Mouse (Mus musculus): Measurements from ENCODE around the gene Ciita.

The Ciita gene

DNA sequence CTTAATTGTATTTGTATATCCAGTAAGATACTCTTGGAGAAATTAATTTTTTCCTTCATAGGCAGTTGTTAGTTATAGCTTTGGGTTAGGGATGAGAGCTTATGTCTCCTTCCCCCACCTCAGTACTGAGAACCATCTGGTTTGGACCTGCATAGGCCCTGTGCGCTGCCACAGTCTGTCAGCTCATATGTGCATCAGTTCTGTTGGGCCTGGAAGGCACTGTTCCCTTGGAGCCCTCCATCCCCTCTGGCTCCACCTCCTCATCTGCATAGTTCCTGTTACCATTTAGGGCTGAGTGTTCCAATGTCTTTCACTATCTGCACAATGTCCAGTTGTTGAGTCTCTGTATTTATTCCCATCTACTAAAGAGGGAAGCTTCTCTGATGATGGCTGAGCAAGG lies 11.7 kb upstream of the Ciita start:
- in situ Hi-C loops (cut with MboI; ENCODE audit: low sequenced_read_pairs), result no loop called here

DNA sequence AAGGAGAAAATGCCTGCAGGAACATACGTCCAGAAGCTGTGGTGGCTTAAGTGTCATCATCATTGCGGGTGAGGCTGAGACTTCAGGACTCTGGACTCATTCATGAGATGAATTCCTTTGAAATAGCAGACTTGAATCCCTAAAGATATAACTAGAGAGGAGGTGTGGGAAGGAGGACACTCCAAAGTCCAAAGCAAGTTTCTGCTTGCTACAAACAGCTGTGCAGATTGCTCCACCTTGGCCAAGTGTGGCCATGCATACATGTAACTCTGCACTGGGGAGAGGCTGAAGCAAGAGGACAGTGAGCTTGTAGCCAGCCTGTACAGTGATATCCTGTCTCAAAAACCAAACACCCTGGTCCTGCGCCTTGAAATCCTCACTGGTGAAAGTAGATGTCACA lies 7.9 kb upstream of the Ciita start:
- in situ Hi-C loops (cut with MboI; ENCODE audit: low sequenced_read_pairs), result no loop called here

DNA sequence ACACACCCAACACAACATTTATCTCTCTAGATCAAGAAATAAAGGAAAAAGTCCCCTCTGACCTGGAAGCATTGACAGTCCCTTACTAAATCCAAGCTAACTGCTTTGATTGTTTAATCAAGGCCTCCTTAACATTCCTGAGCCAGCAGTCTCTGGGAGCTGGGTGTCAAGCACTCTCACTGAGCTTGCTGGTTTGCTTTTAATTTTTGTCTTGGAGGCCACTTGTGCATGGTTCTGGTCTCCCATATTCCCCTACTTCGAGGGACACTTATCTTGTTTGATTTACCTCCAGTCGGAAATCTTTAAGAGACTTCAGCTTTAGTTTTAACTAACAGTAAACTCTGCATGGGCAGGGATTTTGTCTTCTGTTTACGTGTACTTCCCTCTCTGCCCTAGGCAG lies 4.9 kb upstream of the Ciita start:
- in situ Hi-C loops (cut with MboI; ENCODE audit: low sequenced_read_pairs), result no loop called here

DNA sequence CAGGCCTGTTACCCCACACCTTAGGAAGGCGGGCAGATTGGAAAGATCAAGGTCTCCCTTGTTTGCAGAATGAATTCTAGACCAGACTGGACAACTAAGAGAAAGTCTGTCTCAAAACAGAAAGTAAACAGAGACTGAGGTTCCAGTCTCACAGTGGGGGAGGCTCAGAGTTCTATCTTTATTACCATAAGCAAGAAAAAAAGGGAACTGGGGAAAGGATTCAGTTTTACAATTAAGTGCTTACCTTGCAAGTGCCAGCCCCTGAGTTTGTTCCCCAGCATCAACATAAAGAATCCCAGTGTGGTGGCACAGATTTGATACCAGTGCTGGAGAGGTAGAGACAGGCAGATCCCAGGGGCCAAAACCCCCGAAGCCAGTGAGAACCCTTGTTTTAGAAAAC lies 3.9 kb upstream of the Ciita start:
- in situ Hi-C loops (cut with MboI; ENCODE audit: low sequenced_read_pairs), result no loop called here

DNA sequence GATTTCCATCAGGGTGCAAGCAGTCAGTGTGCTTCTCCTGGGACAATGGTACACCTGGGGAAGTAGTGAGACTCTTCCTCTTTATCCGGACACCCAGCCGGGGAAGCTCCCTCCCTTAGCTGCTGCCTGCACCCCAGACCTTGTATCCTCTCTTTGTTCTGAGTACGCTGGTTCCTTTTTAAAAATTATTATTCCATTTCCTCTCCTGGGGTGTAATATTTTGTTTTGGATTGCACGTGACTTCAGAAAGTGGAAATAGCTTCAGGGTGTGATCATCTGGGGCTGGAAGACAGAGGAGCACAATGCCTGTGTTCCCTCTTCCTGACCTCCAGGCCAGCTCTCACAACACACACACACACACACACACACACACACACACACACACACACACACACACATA lies 2.5 kb downstream of the Ciita start:
- in situ Hi-C loops (cut with MboI; ENCODE audit: low sequenced_read_pairs), result no loop called here

DNA sequence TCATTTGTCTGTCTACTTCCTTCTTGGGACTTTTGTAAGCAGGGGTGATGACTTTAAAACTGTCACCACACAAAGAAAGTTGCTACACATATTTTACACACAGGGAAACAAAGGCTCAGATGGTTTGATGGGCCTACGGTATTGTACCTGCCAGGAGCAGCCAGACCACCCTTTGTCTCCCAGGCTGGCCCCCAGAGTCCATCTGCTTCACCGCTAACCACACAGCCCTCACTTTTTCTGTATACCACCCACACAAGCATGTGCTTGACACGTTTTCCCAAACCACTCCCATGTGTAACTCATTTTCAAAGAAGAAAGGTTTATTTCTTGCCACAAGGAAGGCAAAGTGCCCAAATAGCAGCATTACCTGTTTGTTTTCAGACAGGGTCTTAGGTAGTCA lies 7.1 kb downstream of the Ciita start:
- in situ Hi-C loops (cut with MboI; ENCODE audit: low sequenced_read_pairs), result no loop called here

DNA sequence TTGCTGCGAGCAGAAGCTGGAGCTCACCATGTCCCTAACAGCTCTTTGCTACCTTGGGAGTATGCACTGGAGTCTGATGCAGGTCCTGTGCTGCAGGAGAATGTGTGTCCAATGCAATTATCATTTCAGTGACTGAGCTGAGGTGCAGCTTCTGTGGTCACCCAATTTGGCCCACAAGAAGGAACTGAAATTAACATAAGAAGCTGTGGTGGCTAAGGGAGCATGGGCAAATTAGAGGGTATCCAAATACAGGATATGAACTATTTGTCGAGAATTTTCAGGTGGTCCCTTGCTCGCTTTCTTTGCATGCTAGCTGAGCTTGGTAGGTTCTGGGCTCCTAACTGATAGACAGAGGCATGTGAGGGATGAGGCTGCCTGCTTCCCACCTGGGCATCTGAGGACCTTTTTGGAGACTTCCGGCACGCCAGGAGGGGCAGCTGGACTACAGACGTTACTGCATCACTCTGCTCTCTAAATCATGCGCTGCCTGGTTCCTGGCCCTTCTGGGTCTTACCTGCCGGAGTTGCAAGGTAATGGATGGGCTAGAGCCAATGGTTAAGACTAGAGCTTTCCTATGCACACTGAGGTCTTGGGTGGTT lies 8.1 kb downstream of the Ciita start:
- in situ Hi-C loops (cut with MboI; ENCODE audit: low sequenced_read_pairs), result no loop called here

DNA sequence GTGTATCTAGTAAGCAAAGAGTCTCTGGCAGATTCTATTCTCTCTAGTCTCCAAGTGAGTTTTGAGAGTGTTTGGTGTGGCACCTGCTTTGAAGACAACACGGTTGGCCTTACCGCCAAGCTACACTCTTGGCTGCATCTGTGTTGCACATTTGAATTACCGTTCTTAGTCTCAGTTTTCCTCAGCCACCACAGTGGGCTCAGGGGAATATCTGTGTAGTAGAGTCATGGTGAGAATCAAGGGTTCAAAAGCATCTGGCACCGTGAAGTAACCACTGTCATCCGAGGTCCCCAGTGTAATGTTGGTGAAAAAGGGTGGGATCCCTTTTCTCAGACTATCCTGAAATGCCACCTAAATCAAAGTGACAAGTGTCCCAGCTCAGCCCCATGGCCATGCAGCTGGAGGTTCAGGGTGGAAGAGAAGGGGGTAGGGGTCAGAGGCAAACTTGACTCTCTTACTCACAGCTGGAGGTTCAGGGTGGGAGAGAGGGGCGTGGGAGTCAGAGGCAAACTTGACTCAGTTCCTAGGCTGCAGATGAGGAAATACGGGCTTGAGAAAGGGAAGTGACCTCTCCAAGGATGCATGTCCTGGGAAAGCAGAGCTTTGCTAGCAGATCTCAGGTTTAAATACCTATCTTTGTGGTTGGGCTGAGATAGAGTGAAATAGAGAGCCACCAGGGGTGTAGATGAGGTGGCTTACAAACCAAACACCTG lies 9.1 kb downstream of the Ciita start:
- in situ Hi-C loops (cut with MboI; ENCODE audit: low sequenced_read_pairs), result no loop called here

DNA sequence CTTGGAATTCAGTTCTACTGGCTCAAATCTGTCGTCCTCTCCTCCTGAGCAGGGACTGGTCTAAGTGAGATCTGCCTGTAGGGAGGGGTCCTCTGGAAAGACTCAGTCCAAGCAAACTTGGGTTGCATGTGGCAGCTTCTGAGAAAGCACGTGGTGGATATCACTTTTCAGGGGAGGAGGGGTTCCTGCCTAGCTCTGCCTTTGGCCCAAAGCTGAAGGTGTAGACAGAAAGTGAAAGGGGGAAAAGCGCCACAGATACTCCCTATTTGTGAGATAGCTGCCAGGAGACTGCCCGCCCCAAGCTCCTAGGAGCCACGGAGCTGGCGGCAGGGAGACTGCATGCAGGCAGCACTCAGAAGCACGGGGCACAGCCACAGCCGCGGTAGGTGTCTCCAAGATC lies 9.6 kb downstream of the Ciita start:
- in situ Hi-C loops (cut with MboI; ENCODE audit: low sequenced_read_pairs), result no loop called here

DNA sequence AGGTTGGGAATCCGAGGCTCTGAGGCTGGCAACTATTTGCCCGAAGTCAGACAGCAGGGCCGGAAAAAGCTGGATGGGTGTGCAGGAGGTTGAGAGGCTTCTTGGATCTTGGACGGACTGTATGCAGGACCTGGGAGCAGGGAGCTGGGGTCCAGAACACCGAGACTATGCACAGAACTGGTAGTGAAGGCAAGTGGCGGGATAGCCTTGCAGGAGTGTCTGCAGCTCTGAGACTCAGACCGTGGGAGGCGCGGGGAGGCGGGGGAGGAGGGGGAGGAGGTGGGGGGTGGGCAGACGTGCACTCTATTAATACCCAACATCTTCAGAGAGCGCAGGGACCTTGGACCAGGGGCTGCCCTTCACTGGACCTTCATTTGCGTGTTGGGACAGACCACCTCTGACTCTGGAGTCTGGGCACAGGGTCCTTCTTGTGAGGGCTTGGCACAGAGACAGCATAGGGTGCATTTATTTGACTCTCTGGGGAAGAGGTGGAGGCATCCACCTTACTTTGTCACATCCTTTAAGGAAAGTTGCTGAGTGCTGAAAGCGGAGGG lies 10.1 kb downstream of the Ciita start:
- in situ Hi-C loops (cut with MboI; ENCODE audit: low sequenced_read_pairs), result no loop called here

DNA sequence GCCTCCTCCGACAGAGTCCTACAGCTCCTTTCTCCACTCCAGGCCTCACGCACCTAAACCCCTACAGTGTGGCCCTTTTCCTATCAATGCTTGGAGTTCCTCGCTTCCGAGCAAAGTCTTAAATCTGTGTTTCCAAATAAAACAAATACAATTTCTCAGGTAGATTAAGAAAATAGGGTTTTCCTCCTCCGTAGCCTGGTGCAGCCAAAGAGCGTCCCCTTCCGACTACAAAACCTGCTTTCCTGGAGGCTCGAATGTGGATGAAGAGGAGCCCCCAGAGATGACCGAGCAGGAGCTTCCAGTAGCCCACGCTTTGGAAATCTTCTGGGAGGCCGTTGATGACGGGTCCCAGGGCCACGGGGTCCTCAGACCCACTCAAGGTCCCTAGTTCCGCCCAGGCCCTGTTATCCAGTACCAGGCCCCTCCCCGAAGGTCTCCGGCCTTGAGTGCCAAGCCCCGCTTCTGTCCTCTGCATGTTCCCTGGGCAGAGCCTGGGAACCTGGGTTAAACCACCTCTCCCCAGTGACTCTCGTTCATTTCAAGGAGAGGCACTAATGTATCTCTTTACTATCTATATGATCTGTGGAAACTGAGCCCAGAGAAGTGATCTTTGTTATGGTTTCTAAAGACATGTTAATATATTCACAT lies 10.8 kb downstream of the Ciita start:
- in situ Hi-C loops (cut with MboI; ENCODE audit: low sequenced_read_pairs), result no loop called here

DNA sequence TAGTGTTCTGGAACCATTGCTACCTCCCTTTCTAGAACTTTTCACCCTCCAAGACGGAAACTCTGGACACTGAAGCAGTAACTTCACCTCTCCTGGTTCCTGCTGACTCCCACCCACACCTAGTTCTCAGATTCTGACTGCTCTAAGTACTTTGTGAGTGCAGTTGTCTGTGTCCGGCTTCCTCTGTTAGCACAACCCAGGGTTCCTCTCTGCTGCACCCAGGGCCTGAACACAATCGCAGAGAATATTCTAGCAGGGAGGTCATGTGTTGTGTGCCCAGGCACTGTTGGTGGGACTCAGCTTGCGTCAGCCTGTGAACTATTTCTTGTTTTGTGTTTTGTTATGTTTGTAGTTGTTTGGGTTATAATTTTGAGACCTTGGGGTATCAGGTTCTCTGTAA lies 11.9 kb downstream of the Ciita start:
- in situ Hi-C loops (cut with MboI; ENCODE audit: low sequenced_read_pairs), result no loop called here

DNA sequence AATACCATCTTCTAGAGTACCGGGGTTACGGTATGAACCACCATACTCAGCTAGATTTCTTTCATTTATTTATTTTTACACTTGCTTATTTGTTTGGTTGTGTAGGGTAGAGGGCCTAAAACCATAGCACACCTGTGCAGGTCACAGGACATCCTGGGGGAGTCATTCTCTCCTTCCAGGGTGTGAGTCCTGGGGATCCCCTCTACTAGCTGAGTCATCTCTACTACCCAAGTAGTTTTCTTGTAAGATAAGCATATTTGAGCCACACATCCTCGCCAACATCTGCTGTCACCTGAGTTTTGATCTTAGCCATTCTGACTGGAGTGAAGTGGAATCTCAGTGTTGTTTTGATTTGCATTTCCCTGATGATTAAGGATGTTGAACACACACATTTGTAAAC lies 12.7 kb downstream of the Ciita start:
- in situ Hi-C loops (cut with MboI; ENCODE audit: low sequenced_read_pairs), result no loop called here

DNA sequence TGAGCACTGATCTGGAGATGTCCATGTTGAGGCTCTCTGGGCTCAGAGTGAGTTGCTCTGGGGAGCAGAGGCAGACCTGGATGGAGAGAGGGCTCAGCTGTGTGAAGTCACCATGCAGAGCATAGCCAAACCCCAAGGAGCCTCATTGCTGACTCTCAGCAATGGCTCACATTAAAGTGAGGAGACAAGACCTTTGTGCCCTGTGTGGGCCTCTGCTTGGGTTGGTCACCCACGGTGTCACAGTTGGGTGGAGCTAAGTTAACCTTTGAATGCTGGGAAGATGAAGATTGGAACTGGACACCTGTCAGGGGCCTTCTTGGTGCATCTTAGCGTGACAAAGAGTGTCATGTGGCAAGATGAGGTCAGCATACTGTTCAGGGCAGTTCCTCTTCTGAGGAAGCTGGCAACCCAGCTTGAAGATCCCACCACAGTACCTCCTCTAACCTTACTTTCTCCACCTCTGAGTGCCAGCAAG lies 16.0 kb downstream of the Ciita start:
- in situ Hi-C loops (cut with MboI; ENCODE audit: low sequenced_read_pairs), result no loop called here

DNA sequence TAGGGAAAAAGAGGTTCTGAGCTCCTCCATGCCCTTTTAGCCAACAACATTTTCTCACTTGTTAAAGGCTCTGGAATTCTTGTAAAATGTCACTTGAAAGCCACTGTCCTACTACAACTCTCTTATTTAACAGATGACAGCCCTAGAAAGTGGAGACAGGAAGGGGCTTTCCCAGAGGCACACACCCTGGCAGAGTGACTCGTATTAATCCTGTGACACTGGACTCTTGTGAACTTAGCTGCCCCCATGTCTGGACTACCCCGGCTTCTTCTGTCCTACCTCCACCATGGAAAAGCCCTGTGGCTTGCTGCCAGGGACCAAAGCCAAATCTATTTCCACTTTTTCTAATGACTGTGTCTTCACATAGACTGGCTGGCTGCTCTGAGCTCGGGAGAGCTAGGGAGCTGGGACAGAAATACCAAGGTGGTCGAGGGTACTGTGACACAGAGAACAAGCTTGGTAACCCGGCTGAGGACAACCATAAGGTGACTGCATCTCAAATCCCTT lies 18.3 kb downstream of the Ciita start:
- in situ Hi-C loops (cut with MboI; ENCODE audit: low sequenced_read_pairs), result no loop called here

DNA sequence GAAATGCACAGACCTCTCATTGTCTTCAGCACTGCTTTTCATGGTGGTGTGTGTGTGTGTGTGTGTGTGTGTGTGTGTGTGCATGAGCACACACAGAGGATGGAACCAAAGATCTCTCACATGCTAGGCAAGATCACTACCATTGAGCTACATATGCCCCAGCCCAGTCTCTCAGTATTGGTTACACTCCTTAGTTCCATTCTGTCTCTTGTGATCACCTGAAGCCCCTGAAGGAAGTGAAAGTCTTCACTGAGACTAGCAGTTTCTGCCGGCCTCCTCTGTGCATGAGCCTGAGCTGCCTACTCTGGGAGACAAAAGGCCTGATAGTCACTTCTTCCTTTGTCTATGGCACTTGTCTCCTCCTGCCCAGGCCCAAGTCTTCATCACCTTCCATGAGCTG lies 19.3 kb downstream of the Ciita start:
- in situ Hi-C loops (cut with MboI; ENCODE audit: low sequenced_read_pairs), result no loop called here

DNA sequence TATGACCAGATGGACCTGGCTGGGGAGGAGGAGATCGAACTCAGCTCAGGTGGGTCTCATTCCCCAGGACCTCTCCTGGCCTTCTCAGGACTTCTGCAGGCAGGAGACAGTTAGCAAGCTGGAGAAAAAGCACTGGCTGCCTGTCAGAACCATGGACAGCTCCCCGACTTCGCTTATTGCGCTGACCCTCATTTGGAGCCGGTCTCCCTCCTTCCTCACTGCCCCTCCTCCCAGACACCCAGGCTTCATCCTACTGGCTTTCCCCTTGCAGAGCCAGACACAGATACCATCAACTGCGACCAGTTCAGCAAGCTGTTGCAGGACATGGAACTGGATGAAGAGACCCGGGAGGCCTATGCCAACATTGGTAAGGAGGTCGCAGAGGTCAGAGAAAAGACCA lies 22.0 kb downstream of the Ciita start:
- in situ Hi-C loops (cut with MboI; ENCODE audit: low sequenced_read_pairs), result no loop called here

DNA sequence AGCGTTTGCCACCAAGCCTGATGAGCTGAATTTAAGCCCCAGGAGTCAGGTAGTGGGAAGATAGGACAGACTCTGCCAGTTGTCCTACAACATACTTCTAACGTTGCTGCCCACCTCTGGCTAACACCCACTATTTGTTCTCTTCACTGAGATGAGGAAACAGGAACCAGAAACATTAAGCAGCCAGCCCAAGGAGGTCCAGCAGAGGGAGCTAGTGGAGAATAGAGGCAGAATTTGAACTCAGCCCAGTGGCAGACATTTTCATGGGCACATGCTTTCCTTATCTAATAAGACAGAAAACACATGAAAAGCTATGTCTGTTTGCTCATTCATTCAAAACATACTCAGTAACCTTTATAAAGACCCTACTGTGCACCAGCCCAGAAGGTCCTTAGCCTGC lies 23.2 kb downstream of the Ciita start:
- in situ Hi-C loops (cut with MboI; ENCODE audit: low sequenced_read_pairs), result no loop called here

DNA sequence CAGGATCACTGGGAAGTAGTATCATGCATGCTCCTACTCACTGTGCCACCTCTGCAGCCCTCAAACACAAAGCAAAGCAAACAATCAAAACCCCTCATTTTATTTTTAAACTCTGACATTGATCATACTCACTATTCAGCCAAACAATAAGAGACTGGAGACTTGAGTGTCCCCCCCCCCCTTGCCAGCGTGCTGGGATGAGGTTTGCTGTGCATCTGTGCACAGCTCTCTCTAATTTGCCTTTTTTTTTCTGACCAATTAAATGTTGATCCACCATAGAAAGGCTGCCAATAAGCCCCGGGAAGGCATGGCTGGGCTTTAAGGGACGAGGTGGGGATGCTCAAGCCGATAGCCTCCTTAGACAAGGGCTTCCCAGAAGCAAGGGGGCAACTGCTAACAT lies 27.6 kb downstream of the Ciita start:
- in situ Hi-C loops (cut with MboI; ENCODE audit: low sequenced_read_pairs), result no loop called here

DNA sequence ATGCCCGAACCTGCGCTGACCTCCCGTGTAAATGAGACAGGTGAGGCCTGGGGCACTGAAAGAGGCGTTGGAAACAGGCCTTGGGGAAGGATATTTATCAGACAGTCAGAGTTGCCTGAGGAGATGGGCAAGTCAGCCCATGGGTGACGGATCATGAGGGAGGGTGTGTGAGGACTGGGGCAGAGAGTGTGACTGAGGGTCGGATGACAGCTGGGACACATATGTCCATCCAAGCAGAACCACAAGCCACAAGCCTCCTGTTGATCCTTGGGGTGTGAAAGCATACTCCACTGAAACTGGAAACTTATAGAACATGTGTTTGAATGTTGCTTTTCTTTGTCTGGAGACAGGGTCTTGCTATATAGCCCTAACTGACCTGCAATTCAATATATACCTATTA lies 28.8 kb downstream of the Ciita start:
- in situ Hi-C loops (cut with MboI; ENCODE audit: low sequenced_read_pairs), result no loop called here

DNA sequence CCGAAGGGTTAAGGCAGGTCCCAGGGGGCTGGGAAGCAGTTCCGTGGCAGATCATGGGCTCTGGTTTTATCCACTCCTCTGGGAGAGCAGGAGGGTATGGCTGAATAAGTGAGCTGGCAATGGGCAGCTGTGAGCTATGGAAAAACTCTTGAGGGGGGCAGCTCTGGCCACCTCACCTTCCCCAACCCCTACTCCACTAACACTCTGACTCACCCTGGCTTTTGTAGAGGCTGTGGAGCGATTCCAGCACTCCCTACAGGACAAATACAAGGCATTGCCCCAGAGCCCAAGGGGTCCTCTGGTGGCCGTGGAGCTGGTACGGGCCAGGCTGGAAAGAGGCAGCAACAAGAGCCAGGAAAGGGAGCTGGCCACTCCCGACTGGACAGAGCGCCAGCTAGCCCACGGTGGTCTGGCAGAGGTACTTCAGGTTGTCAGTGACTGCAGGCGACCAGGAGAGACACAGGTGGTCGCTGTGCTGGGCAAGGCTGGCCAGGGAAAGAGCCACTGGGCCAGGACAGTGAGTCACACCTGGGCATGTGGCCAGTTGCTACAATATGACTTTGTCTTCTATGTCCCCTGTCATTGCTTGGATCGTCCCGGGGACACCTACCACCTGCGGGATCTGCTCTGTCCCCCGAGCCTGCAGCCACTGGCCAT lies 30.7 kb downstream of the Ciita start:
- in situ Hi-C loops (cut with MboI; ENCODE audit: low sequenced_read_pairs), result loop anchor here (10.0 kb wide), 1 partner anchor 246 kb away; no protein-coding TSS in a partner anchor
